Mouse (Mus musculus) adrenal gland, postnatal 14 days (tissue): ENCODE results near the gene Osr1. TPM values are rescaled to one million over a fixed set of nuclear protein-coding genes. Genes with fewer than 3 reads are reported as not detected.

Source experiments
- DNase-seq: peaks from one replicate; pipeline ENCODE4 v3.0.0; 2021; ENCODE audit warnings: mixed read lengths
- long read RNA-seq, 2 experiments: library from polyadenylated mRNA; stranded (forward); transcript quantifications; one replicate each; pipeline ENCODE4 v2.0.0; 2021
- total RNA-seq: library from RNA; stranded (reverse); gene quantifications from 2 replicates; pipeline ENCODE4 v1.2.3, GENCODE M21; 2021

Gene Osr1
- total RNA-seq: 3.6 and 6.3 TPM in 2 replicates
- long read RNA-seq, experiment 1, partial matches to known transcripts: 2 of 5 reads
- long read RNA-seq, experiment 1, other reads (novel, unspliced or antisense): 0 of 5 reads
- long read RNA-seq, experiment 2, partial matches to known transcripts: 1 of 2 reads
- long read RNA-seq, experiment 2, other reads (novel, unspliced or antisense): 0 of 2 reads

DNA sequence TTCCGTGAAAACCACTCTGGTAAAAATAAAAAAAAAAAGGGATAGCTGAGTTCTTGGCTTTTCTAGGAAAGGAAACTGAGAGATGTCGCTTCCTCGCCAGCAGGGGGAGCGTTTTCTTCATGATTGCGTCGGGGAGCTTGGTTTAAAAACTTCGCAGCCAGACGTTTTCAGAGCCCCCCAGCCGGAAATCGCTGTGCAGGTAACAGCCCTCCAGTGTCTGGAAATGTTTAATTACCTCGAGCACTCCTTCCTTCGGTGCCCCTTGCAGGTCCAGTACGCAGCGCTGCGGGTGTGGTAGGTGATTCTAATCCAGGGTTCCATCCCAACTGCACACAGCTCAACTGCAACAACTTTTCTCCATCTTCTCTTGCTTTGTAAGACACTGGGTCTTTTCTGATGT lies at the start of gene Osr1:
TSS of gene Osr1 (plus strand) at position 146 of the 400 bp plus-strand sequence.
- peak; percentile 77 for DNase-seq

DNA sequence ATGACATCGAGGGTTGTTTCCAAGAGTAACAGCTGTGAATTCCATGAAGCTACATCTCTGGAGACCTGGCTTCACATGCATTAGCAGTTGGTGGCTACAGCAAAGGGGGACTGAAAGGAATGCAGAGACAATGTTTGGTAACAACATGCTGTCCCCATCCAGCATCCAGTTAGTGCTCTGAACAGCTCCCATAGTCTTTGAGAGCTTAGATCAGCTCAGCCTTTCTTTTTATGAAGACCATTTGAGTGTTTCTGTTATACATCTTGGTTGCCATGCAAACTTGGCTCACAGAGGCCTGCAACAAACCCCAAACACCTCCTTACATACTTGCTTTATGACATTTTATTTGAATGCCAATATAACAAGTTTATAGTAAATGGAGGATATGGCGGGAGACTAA lies 19.6 kb upstream of the Osr1 start:
- no peak for DNase-seq

DNA sequence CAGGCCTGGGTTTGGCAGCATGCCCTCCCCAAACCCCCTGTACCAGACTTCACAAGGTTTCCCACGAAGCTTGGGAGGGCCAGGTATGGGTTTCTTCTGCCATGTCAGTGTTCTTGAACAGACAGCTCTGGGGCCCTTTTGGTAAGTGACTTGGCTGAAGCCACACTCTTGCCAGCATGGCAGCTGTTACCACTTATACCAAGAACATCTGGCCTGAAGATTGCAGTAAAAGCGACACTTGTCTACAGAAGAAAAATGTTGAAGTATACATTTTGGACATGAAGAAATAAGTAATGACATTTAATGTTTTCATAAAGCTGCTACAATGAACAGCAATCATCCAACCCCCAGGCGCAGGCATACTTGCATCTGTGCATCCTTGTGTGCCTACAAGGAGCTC lies 5.0 kb upstream of the Osr1 start:
- DNase-seq: no peak

DNA sequence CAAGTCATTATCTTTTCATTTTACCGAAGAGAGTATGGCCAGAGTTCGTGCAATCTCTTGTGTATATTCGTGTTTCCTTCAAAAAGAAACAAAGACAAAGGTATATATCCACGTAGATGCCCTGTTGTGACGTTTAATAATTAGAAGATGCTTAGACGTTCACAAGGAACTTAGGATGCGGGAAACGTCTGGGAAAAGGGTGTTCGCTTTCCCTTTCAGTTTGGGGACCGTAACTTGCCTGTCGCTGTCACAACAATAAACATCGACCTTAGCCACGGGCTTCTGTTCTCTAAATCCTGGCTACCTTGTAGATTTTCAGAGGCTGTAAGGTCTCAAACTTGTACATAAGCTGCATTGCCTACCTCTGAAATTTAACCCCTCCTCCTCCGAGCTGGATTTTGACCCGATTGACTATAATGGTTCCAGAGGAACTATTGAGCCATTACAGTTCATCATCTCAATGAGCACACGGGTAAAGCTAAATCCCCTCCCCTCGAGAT lies 630 bp downstream of the Osr1 start:
- no peak for DNase-seq

DNA sequence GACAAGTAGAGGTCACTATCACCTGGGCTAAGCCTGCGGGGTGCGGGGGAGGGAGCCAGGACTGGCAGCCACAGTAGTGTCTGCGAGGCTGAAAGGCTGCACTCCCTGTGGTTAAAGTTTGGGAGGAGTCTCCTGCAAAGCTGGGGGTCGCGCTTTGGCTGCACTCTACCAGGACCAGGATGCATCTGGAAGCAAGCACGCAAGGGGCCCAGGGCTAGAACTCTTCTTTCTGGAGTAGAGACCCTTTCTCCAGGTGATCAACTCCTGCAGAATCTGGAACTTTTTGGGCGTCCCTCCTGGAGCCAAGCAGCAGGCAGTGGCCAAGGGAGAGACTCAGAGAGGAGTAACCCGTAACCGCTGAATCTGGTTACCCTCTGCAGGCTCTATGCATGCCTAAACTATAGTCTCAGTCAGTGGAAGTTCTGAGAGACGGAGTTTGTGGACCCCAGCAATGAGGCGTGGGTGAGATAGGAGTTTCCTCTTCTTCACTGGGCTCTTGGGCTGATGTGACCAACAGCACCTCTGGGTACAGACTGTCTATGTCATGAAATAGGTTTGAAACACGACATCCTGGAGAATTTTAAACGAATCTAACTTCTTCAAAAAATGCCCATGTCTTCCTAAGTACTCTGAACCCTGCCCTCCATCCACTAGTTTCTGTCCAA lies 1.5 kb downstream of the Osr1 start:
- DNase-seq: no peak

DNA sequence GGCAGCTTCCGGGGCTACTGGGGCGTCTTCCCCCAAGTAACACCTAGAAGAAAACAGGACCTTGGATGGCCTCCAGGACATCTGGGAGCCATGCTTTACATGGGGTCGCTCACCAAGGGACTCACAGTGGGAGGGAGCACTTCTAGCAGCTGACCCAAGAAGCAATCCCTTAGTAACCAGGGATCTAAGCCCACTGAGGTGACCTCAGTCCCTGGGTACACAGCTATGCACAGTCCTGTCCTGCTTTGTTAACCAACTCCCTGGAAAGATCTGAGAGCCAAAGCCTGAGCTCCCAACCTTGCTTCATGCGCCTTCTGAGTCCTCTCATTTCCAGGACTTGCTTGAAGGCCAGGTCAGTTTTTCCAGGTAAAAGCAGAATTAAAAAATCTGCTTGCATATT lies 2.1 kb downstream of the Osr1 start:
- no peak for DNase-seq

DNA sequence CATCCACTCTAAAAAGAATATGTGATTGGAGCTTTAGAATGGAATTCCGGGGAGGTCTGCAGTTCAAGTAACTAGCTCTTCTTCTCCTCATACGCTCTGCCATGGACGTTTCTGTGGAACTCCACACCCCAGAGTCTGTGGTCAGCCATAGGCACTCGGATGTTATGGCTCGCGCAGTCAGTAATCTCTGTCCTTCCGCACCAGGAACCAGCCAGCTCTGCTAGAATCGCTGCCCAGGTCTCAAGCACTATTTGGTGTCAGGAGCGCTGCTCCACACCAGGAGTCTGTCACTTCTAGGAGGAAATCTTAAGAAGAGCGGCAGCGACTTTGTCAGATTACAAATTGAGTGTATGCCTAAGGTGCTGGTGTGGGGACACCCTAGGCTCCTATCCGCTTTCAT lies 3.8 kb downstream of the Osr1 start:
- no peak for DNase-seq

DNA sequence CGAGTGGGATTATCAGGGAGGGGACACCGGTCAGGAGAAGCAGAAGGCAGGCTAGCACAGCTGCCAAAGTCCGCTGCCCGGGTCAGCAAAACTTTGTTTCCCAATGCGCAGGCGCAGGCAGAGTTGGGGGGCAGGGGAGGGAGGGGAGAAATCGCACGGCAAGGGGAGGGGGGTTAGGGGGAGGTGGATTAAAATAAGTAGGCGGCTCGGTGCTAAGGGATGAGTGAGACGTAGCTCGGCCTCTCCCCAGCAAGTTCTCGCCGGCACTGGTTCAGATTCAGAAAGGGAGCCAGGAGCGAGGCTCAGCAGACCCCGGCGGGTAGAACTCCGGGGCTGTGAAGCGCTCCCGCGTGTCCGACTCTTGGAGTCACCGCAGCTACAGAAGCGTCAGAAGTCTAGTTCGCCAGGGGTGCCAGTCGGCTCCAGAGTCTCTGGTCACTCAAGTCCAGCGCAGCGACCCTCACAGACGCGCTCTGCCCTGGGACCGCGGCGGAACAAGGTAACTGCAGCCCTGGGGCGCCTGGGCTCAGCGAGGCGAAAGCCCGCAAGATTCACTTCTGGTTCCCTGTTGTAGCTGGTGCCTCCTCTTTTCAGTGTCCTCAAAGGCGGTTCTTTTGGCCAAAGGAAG lies 4.4 kb downstream of the Osr1 start:
- peak; percentile 39 for DNase-seq

DNA sequence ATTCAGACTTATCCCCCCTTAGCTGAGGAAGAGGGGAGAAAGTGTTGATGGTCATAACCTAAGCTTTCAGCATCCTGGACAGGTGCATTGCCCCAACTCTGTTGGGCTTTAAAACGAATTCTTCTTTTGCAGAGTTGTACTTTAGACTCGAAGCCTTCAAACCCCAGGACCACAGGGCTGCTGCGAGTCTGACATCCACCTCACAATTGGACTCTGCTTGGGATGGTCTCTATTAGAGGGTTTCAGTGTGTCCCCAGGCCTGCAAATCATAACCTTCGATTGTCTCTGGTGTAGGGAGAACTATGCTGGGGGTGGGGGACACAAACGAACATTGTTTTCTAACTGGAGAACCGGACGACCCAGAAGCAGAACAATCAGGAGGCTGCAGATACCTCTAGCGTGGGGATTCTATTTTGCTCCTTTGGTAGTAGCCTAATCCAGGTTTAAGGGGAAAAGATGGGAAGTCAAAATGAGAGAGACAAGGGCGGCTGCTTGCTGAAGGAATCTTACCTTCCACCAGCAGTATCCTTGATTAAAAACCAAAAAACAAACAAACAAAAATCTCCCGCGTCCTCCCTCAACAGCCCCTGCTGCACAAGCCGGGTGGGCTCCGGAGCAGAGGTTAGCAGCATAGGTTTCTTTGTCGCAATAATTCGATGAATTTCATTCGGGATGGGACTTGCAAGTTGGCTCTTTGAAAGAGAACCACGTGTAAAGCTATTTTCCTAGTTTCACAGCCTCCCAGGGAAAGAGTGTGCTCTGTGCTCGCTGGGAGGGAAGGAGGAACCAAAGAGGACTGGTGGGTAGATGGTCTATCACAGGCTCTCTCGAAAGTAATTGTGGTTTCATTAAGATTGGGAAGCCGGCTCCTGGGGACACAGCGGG lies 5.5 kb downstream of the Osr1 start:
- DNase-seq: no peak

DNA sequence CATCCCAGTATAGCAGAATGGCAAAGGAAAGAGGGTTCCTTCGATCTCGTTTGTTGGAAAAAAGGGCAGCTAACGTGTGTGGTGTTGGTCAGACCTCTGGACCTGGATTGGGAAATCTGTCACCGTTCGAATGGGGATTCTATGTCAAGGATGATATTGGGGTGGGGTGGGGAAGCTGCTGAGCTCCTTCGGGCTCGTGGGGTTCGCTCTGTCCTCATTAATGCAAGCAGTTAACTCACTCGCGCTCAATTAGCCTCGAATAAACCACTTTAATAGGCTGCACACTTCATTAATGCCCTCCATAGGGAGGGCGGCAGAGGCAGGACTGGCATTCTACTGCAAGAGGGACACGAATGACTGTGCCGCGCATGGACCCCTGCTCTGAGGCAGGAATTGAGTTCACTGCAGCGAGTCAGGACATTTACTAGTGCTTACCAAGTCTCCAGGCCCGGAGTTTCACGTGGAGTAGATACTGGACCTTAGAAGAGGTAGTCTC lies 6.2 kb downstream of the Osr1 start:
- DNase-seq: no peak

DNA sequence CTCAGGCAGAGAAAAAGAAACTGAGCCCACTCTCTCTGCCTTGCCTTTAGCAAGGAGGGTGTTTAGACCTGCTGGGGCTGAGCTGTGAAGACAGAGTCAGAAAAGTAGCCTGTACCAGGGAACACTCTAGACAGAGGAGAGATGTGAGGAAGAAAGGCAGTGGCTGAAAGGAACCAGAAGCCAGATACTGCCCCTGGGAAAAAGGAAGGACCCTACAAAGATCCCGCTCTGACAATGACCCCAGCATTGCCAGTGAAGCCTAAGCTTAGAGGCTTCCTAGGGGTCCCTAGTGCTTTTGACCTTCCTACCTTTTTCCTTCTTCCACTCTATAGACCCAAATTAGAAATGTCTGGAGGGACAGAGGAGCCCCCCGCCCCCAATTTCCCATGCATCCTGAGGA lies 7.7 kb downstream of the Osr1 start:
- no peak for DNase-seq

DNA sequence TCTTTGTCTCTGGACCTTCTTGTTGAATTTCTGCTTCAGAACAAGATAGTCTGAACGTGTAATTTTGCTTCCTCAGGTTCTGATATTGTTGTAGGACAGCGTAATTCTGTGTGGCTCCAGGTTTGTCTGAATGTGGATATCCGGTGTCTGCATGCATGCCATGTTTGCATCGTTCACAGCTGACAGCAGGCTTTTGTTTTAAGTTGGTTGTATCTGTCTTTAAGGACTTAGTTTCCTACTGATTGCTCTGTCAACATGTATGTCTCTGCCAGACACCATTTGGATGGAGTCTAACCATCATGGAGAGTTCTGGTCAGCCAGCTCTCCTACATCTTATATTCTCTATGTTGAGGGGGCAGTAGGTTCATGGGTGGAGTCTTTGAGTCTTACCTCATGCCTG lies 8.7 kb downstream of the Osr1 start:
- no peak for DNase-seq

DNA sequence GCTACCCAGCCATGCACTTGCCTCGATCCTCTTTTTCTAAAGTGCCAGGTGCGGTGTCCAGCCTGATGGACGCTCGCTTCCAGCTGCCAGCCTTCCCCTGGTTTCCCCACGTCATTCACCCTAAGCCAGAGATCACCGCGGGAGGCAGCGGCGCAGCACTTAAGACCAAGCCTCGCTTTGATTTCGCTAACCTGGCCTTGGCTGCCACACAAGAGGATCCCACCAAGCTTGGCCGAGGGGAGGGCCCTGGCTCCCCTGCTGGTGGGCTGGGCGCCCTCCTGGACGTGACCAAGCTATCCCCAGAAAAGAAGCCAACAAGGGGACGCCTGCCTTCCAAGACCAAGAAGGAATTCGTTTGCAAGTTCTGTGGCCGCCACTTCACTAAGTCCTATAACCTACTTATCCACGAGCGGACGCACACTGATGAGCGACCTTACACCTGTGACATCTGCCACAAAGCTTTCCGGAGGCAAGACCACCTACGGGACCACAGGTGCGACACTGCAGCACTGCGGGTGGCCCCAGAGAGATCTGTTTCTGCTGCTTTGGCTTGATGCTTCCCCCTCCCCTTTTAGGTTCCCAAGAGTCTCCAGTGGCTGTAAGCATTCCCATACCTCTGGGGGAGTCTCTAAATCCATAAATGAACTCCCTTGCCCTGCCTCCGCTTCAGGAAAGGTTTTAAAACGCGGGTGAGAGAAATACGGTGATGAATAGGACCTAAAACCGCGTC lies 9.6 kb downstream of the Osr1 start:
- no peak for DNase-seq

DNA sequence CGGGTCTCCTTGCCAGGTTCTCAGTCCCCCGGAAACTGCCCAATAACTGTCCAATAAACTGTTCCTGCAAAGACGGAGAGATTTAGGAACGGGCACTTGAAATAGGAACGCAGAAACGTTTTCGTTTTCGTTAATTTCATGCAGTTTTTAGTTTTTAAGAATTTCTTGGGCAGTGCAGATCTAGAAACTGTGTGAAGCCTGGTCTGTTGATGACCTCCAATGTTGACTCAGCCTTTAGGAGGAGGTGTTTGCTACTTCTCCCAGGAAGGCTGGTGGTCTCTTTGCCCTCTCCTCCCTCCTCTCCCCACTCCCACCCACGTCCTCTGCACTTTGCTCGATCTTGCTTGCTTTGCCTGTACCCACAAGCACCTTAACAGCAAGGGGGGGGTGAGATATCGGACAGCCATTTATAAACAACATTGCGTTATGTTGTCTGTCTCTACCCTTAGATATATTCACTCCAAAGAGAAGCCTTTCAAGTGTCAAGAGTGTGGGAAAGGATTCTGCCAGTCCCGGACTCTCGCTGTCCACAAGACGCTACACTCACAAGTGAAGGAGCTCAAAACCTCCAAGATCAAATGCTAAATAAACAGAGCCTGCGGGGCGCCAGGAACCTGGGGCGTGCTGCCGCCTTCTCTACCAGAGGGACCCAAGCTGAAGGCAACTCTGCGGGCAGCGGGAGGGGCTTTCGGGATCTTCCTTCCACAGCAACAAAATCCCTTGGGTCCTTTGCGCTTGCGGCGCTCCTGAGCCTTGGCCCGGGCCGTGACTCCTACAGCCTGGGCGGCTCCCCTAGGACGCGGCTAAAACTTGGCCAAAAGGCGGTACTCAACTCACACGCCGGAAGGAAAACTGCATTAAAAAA lies 10.4 kb downstream of the Osr1 start:
- peak; percentile 38 for DNase-seq

DNA sequence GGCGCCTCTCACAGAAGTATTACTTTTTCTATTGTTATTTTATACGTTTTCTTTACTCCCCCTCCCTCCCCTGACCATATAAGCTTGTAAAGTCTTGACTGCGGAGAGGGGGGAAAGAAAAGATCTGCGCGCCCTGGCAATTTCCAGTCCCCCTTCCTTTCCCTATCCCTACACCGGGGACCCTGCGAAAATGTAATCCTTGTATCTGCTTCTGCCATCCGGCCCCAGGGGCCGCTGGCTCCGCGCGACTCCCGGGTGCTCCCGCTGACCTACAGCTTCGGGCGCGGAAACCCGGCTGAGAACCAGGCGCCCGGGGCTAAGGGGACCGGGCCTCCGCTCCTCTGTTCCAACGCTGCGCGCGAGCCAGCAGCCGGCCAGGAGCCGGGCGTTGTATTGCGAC lies 11.1 kb downstream of the Osr1 start:
- DNase-seq: no peak

DNA sequence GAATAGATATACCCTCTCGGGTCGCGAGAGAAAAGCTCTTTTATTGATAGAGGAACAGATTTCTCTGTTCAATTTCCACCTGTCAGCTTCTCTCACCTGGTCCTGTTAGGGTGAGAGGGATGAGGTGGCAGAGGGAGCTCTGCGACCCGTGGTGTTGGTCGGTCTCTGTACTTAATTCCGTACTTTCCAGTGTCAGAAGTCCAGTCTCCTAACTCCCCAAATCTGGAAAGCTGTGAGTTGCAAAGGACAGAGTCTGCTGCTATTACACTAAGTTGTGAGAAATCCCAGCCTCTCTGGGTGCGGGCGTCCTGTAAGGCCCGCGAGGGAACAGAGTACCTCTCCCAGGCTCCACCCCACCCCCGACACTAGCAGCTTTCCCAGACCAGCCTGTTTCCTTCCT lies 11.6 kb downstream of the Osr1 start:
- DNase-seq: no peak

DNA sequence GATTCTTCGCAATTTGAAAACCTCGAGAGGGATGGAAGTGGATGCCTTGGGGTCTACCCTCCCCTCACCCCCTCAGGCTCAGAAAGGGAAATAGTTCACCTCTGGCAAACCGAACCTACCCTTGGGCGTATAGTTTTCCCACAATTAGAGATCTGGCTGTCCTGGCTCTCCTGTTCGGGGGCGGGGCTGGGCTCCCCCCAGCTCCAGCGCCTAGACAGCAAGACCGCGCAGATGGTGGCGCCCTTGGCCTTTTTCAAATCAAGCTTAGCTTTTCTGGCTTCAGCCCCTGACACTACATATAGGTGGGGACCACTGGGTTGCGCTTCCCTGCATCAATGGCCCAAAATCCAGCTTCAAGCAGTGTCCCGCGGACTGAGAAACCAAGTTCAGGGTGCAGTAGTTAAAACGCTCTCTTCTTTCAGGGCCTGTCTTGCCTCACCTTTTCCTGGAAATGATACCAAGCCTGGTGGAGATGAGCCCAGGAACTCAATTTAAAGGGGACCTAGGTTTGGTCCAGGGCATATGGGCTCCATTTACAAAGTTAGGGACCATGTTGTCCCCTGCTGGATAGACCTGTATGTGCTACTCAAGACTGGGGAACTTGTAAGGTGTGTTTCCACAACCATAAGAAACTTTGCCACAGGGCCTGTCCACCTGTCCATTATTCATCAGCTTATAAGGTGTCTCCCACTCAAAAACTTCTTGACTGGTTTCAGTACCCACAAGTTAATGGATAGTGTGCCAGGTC lies 12.5 kb downstream of the Osr1 start:
- DNase-seq: no peak

DNA sequence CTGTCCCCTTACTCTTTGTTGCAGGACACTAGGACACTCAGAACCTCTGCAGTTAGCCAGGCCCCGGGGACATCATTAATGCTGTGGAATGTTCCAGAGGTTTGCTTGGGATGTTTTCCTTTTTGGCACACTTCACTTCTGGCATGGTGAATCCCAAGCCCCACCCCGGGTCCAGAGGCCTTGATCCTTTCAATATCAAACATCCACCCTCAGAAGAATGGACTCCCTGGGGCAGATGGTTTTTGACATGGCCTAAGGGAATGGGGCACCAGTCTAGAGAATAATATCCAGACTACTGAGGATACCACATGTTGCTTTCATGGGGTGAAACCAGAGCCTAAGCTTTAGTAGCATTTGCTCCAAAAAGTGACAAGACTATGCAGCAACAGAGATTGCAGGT lies 13.5 kb downstream of the Osr1 start:
- DNase-seq: no peak

DNA sequence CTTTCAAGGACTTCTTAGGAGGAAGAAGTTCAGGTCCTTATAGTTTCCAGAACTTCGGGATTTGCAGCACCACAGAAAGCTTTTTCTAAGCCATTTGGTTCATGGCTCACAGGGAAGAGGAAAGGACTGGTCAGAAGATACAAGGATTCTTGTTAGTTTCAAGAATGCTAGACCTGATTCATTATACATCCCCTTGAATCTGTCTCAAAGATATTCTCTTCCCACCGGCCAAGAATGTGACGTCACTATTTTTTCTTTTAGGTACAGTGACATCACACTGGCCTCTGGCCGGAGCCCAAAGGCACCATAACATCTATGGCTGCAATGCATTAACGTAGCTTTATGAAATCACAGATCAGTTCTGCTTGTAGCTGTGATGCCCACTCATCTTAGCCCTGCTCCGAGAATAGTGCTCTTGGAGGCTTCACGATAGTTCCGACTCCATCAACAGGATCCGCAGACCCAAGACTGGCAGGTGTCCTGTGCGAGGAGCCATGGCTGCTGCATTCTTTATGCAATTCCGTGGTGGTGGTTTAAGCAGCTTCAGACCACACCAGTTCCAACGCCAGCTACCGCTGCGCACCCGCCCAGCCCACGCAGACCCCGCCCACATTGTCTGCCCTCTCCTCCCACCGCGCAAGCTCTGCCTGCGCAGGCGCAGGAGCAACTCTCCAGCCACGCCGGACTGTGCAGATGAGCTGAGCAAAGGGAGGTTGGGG lies 14.6 kb downstream of the Osr1 start:
- peak; percentile 78 for DNase-seq

DNA sequence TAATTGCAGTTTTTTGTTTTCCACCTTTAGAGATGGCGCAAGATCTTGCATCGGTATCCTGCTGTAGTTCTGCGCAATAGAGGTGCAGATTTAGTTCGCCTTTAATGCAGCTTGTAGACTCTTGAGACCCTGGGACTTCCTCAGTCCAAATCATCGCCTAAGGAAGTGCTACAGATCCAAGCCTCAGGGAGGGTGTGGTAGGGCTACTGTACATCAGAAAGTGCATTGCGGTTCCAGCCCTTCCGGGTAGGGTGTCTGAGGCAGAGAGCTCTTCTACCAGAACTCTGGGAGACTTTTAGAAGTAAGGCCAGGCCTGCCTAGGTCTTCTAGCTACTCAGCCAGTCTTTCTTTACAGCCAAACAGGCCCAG lies 15.2 kb downstream of the Osr1 start:
- no peak for DNase-seq
